Mouse (Mus musculus) heart, postnatal 36 days (tissue): ENCODE data around the gene Olfr417. TPM values are rescaled to one million over a fixed set of nuclear protein-coding genes. Genes with fewer than 3 reads are reported as not detected.
"Not testable (repeated sequence)": the region's sequence is repeated elsewhere in the genome, so short reads cannot be mapped to it uniquely, and the experiment has no call there.

Experiments
- DNase-seq, 2 experiments: peaks; one replicate each; pipeline ENCODE4 v3.0.0; 2021 to 2022
- intact Hi-C: fragments of 180-260 bp; cut with DNase I; formaldehyde crosslinking; loops from one replicate; pipeline ENCODE4 v1.15.1; 2025
- total RNA-seq, 2 experiments: library from RNA; stranded (reverse); gene quantifications; 2 replicates each; pipeline ENCODE4 v1.2.3; 2021

Gene Olfr417
- total RNA-seq: not detected

- intact Hi-C loops: no loop called here
- no peak for DNase-seq
Measured at GRCm38 (mm10) chr1:174364882-174365451, at the start of gene Olfr417. Olfr417 (plus strand) TSS chr1:174365122.

DNA sequence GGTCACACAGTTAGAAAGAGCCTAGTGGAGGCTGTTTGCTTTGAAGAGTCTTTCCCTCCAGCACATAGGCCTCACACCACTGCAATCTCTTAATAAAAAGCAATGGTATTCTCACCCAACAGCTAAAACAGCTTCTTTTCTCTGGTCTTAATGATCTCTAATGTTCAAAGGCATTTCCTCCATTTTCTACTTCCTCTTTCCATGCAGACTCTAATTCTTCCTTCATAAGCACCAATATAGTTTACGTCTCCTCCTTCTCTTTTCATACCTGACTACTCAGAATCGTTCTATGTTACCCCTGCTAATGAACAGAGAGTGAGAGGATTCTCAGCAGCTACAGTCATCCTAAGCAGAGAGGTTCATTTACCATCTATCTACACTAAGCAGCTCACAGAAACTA lies 47.6 kb upstream of the Olfr417 start:
- intact Hi-C loops: no loop called here
- no peak for DNase-seq

- intact Hi-C loops: no loop called here
- DNase-seq: no peak
Measured at GRCm38 (mm10) chr1:174330218-174330617, 34.7 kb upstream of the Olfr417 start, which contains the start of gene Mptx1. Mptx1 (plus strand) TSS chr1:174330518.

GRCm38 (mm10) chr1:174353636-174354035 lies 11.3 kb upstream of the Olfr417 start:
- DNase-seq, intact Hi-C loops: not testable (repeated sequence)

DNA sequence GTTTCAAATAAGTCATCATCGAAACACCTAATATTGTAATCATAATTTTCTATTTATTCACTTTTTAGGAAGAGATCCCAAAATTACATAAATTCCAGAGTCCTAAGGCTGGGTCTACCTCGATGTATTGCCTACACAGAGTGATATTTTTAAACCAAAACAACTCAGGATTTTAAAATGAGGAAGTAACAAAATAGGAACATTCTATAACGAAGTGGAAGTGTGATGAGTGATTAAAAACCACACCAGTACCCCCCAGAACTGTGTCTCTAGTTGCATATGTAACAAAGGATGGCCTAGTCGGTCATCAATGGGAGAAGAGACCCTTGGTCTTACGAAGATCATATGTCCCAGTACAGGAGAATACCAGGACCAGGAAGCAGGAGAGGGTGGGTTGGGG lies 10.3 kb upstream of the Olfr417 start:
- DNase-seq: no peak
- intact Hi-C loops: no loop called here

- intact Hi-C loops: no loop called here
- DNase-seq: no peak
Measured at GRCm38 (mm10) chr1:174373799-174374198, 8.9 kb downstream of the Olfr417 start.

- DNase-seq: no peak
- intact Hi-C loops: no loop called here
Measured at GRCm38 (mm10) chr1:174390746-174391145, 25.8 kb downstream of the Olfr417 start, which contains the start of gene Olfr248. Olfr248 (plus strand) TSS chr1:174391046.

DNA sequence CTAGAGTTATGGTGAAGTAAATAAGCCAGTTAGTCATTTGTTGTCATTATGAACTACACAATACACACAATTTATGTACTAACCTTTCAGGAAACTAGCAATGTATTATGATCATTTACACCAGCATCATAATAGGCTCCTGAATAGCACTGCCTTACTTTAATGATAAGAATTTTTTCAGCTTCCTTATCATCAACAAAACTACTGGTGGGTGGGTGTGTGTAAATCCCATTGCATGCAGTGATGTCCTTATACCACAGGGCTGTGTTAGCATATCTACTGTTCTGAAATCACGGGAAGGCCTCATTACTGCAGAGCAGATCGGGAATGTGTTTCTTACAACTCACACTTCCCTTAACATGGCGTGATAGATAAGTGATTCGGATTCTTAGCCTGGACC lies 58.0 kb downstream of the Olfr417 start:
- intact Hi-C loops: no loop called here
- DNase-seq: no peak

DNA sequence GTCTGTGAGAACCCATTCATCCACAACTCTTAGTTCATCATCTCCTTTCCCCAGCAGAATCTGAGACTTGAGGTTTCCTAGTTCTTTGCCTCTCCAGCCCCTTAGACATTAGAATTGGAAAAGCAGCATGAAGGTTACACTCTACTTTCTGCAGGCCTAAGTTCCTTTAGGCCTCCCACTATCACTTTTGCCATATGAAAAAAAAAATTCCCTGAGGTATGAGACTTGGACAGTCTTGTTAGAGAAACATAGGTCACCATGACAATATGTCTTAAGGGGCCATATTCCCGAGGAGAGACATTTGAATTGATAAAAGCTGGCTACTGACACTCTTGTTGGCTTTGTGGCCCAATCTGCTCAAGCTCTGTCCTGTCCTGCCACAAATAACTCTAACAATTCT lies 58.8 kb downstream of the Olfr417 start, which contains the start of gene Olfr414:
Gene Olfr414 (plus strand): TSS at position 301 of the 400 bp plus-strand sequence.
- no peak for DNase-seq
- intact Hi-C loops: no loop called here

Other genes with a start within 250 kb of the Olfr417 start
- gene Olfr231, start 244.0 kb upstream of the Olfr417 start, total RNA-seq: not detected
- gene Olfr424, start 233.6 kb upstream of the Olfr417 start, total RNA-seq: not detected
- not detected for gene Olfr420, start 209.5 kb upstream of the Olfr417 start, total RNA-seq
- gene Spta1, start 192.3 kb upstream of the Olfr417 start, total RNA-seq: 10 to 100 TPM in 1 of 2 experiments, 1 to 10 TPM in 1; 9.2 to 12.0 TPM
- not detected for gene Olfr419, start 113.1 kb upstream of the Olfr417 start, total RNA-seq
- not detected for gene Mptx1, start 34.6 kb upstream of the Olfr417 start, total RNA-seq
- not detected for gene Olfr248, start 25.9 kb downstream of the Olfr417 start, total RNA-seq
- not detected for gene Olfr414, start 58.9 kb downstream of the Olfr417 start, total RNA-seq
- not detected for gene Olfr220, start 77.0 kb downstream of the Olfr417 start, total RNA-seq
- under 1 TPM; 0.11 to 0.43 TPM for gene Fmn2, start 136.7 kb downstream of the Olfr417 start, total RNA-seq